Mouse (Mus musculus) ovary, postnatal 10 days (tissue): ENCODE data around the gene Npas4.
A peak's percentile ranks its signal among the peaks of the same experiment; 100 is the strongest.
"Not testable (repeated sequence)": the region's sequence is repeated elsewhere in the genome, so short reads cannot be mapped to it uniquely, and the experiment has no call there.

Experiments used
- DNase-seq: peaks from one replicate; pipeline ENCODE4 v3.0.0; 2022; ENCODE audit warnings: low spot score

Npas4 gene

GRCm38 (mm10) chr19:4992904-4993303 lies 2.8 kb upstream of the Npas4 start:
- no peak for DNase-seq

DNA sequence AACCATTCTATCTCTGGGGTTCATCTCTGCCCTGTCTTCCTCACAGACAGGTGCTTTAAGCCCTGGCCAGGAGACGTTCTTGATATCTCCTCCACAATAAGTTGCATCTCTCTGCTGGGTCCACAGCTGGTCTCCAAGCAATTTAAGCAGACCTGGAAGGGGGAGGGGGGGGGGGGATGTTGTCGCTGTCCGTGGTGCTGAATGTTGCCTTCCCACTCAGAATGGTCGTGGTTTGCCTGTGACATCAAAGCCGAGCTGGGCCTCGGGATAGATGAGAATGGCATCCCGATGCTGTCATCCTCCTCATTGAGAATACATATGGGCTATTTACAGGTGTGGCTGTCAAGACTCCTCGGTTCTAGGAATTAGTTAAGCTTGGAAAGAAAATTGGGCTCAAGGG lies 2.3 kb upstream of the Npas4 start:
- no peak for DNase-seq

DNA sequence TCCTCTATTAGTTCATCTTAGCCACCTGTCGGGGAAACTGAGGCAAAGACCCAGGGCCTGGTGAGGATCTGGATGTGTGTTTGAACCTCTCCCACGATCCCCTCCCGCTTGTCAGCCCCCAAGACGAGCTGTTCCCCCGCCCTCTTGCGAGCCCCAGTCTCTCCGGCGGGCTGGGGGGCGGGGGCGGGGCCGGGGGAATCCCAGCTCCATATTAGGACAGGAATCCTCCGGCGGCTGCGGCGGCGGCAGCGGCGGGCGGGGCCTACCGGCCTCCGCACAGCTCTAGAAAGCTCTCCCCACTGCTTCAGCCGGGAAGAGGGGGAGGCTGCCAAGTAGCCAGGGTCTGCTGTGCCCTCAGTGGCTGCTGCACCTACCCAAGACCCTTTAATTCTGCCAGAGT lies 600 bp upstream of the Npas4 start:
- no peak for DNase-seq

- DNase-seq: no peak
Measured at GRCm38 (mm10) chr19:4989434-4990255, 471 bp downstream of the Npas4 start.

- DNase-seq: peak; percentile 99
Measured at GRCm38 (mm10) chr19:4989013-4989412, 1.1 kb downstream of the Npas4 start.

- DNase-seq: no peak
Measured at GRCm38 (mm10) chr19:4981767-4982166, 8.3 kb downstream of the Npas4 start.

DNA sequence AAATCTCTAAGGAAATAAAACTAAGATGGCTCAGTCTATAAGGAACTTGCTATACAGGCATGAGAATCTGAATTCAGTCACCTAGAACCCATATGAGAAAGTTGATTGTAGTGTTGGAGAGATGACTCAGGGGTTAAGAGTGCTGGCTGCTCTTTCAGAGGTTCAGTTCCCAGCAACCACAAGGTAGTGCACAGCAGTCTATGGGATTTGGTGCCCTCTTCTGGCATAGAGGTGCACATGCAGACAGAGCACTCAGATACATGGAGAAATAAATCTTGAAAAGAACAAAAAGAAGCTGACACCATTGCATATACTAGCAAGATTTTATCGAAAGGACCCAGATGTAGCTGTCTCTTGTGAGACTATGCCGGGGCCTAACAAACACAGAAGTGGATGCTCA lies 21.9 kb downstream of the Npas4 start:
- DNase-seq: no peak

DNA sequence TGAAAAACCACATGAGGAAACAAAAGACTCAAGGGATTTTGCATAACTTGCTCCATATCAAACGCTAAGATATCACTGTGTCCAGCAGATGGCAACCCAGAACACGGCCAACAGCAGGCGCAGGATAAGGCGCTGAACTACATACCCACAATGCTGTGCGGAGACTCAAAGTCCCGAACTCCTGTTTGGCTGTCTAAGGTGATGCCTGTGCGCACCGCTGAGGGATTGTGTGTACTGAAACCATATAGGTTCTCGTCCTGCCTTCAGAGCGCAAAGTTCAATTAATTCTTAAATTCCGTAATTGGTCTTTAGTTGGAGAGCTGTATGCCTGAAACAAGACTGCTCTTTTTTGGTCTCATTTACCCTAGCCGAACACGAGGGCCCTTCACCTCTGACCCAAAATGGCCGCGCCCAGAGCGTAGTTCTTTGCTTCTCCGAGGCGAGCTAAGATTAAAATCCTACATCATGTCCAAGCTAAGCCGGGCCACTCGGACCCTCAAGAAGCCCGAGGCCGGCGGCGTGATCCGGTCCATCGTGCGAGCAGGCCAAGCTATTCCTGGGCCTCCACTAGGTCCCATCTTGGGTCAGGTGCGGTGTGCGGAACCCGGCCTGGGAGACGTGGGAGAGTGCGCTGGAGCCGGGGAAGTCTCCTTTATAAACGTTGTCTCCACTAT lies 28.1 kb downstream of the Npas4 start, which contains the start of gene Mrpl11:
Mrpl11 (plus strand) TSS at position 220 of the 674 bp plus-strand sequence.
- DNase-seq: peak; percentile 72

DNA sequence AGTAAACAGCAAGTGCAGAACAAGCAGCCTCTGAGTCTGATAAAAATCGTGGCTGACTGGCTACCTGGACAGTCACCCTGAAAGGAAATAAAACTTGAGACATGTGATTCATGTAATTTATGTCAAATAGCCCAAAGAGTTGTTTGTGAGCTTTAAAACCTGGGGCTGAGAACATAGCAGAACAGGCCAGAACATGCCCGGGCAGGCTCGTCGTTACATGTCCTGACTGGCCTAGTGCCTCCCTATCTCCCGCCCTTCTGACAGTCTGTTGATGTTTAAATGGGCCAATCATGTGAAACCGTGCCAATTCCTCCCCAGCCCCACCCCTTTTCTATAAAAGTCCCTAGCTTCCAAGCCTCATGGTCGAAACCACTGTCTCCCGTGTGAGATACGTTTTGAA lies 41.5 kb downstream of the Npas4 start:
- DNase-seq: not testable (repeated sequence)

- DNase-seq: no peak
Measured at GRCm38 (mm10) chr19:4945540-4945939, 44.6 kb downstream of the Npas4 start.

DNA sequence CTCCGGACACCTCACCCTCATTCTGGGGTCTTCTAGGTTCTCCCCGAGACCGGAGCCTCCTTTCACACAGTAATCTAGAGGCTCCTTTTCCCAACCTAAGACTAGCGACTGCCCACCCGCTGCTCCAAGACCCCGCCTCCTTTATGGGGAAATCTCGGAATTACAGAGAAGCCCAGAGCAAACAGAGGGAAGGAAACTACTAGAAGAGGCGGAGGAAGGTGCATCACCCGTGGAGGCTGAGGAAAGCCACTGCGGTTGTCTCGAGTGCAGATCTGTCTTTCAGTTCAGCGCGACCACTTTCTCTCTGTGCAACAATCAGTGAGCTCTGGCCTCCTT lies 46.9 kb downstream of the Npas4 start:
- no peak for DNase-seq

GRCm38 (mm10) chr19:4942551-4943252 lies 47.4 kb downstream of the Npas4 start, which contains the start of gene Peli3:
Gene Peli3, minus strand, starts transcription at chr19:4943127.
- DNase-seq: peak; percentile 57

- no peak for DNase-seq
Measured at GRCm38 (mm10) chr19:4937444-4938310, 52.4 kb downstream of the Npas4 start.

- no peak for DNase-seq
Measured at GRCm38 (mm10) chr19:4936896-4937295, 53.2 kb downstream of the Npas4 start.
